Mouse (Mus musculus) megakaryocyte, adult 5-6 weeks (primary cell): ENCODE data around the gene Iqgap2. TPM values are rescaled to one million over a fixed set of nuclear protein-coding genes. Genes with fewer than 3 reads are reported as not detected.

Source experiments
- ATAC-seq: 2 replicates; pipeline ENCODE4 v1.8.0; 2016; ENCODE audit warnings: mild to moderate bottlenecking, inconsistent platforms; ENCODE audit not compliant: poor library complexity, severe bottlenecking
- total RNA-seq, 2 experiments: library from RNA; stranded (forward) in 1 of 2; stranded (reverse) in 1 of 2; fragments of 153-499, 151-499 nt in 1 of 2; fragments of 221-1000, 200-1000 nt in 1 of 2; gene quantifications; 2 replicates each; pipeline versions ENCODE4 v1.2.3 to v1.2.4; 2015 to 2017

Gene Iqgap2
- total RNA-seq, 2 experiments from 2014 or later: 143 to 223 TPM

DNA sequence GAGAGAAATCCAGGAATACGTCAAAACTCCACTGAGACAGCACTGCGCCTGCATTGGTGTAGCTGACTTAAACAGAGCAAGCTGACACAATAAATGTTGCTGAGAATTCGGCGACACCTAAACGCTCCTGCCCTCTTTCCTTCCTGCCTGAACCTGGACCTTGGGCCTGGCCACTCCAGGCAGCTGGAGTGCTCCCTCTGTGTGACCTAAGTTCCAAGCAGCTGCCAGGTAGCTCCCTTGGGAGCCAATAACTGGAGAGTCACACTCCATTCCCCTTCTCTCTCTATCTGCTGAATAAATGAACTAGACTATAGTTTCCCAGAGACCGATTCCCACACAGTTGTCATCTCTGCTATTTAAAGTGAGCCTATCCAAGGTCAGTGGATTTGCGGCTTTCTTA, 111.7 kb downstream of the Iqgap2 start:
- no peak for ATAC-seq

DNA sequence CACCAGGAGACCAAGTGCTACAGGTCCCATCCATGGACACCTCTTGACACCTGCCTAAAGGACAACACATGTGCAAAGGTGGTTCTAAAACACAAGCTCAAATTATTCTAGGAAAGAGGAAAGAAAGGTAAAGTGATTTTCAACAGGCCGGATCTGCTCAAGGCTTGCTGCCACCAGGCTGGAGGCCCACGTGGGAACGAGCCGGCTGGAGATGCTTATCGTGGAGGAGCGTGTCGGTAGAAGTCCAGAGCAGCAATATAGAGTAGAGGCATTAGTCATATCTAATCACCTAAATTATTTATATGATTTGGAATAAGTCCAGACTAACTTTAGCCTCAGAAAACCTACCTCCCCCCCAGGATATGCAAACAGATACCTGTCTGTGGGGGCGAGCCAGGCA, 112.5 kb downstream of the Iqgap2 start:
- no peak for ATAC-seq

DNA sequence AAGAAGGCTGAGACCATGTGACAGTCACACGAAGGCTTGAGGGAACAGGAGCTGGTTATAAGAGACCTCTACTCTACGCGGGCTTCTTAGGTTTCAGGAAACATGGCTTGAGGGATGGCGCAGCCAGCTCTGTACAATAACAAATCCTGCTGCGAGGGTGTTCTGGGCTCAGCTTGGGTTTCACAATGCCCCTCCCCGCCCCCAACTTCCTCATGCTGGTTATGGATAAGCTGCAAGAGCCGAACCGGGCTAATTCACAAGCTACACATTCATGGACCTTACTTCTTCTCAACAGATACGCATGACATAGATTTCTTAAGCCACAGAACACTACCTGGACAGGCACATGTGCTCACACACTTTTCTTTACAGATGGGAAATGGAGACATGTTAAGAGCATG, 113.0 kb downstream of the Iqgap2 start:
- ATAC-seq: peak; percentile 87

DNA sequence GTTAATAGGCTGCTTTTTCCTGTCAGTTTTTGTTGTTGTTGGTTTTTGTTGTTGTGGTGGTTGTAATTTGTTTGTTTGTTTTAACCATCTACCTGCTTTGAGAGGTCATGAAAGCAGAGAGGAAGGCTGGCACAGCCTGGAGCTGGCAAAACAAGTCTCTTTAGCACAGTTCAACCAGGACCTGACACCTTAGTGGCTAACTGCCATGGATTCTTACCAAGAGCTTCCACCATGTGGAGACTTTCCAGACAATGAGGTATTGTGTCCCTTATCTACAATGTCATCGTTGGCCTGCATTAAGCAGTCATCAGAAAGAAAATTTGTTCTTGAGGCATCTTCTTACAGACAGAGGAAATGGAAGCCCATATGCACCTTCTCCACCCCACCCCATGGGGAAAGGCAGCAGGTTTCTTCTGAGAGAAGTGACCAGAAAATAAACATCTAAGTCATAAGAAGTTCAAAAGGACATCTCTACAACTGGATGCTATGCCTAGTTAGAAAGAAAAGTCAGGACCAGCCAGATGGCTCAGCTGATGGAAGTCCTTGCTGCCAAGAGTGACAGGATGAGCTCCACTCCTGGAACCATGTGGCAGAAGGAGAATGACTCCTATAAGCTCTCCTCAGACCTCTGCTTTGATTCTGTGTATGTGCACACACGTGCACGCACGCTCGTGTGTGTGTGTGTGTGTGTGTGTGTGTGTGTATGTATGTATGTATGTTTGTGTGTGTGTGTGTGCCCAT, 113.9 kb downstream of the Iqgap2 start:
- ATAC-seq: no peak

DNA sequence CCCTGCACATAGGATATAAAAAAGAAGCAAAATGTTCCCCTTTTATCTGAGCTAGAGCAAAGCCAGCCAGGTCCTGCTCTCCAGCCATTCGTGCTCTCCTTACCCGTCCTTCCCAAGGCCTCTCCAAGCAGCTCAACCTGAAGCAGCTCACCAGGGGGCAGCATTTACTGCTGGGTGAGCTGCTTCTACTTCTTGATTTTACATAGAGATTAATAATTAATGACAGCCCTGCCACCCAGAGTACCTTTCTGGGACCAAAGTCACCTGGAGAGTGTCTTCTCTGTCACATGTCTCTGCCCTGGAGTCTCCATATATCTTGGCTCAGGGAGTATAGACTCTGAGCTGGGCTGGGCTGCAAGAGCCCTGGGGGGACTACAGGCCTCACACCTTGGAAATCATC, 114.5 kb downstream of the Iqgap2 start:
- ATAC-seq: peak; percentile 64

DNA sequence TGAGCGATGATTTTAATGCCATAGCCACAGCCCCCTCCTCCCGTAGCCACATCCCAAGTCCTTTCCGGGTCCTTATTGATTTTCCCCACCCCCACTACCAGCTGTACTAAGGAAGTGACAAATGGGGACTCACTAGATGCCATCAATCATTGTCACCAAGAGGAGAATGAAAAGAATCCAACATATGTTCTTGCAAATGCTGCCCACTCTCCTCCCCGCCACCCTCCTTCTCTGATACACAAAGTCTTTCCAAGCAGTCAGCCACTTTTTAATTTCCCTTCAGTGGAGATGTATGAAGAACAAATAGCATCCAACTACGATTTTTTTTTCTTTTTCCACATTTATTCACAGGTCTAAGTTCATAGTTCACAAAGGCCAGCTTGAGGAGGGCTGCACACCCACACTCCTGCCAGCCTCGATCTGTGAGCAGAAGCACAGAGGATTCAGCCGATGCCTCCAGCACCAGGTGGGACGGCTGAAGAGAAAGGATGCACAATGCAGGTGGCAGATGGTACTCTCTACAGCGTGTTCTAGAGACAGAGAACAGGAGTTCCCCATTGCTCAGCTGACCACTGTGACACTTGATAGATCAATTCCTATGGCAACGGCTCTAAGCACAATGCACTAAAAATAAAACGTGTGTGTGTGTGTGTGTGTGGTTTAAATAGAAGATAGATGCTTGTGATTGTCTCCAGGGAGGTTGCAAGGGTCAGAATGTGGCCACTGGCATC, 116.6 kb downstream of the Iqgap2 start:
- ATAC-seq: no peak

DNA sequence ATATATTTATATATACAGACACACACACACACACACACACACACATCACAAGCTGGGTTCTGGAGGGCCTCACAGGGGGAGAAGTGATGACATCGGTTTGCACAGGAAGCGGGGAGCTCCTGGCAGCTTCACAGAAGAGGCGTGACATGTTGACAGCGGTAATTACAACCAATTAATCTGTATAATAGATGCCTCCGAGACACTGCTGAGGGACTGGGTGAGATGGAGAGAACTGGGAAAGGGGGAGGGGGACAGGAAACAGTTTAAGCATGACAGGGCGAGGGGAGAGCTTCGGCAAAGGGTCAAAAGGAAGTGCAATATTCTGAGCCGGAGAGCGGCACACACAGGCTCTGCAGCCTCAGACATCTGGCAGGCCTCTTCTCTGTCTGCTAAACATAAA, 126.7 kb downstream of the Iqgap2 start:
- peak; percentile 89 for ATAC-seq

DNA sequence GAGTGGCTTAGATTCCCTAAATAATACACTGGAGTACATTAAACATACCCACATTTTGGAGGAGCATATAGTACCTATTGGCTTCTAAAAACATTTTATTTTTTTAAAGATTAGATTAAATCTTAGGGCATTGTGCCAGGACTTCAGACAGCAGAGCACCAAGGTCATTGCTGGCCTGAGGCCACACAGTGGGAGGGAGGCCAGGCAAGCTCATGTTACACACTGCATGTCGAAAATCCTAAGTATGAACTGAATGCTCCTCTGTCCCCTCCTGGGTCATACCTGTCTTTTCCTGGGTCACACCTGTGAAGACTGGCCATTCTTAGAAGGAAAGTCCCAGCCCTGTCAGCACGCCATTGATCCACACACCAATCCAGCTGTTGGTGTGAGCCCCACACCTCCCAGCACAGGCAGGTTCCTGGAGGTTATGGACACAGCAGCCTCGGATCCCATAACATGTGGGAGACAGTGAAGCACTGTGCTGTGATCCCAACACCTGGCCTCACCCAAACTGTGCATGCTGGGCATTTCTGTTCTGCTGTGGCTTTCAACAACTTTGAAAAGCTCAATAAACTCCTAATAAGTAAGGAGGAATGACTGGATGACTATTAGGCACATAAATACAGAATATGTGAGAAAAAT, 127.7 kb downstream of the Iqgap2 start:
- no peak for ATAC-seq

DNA sequence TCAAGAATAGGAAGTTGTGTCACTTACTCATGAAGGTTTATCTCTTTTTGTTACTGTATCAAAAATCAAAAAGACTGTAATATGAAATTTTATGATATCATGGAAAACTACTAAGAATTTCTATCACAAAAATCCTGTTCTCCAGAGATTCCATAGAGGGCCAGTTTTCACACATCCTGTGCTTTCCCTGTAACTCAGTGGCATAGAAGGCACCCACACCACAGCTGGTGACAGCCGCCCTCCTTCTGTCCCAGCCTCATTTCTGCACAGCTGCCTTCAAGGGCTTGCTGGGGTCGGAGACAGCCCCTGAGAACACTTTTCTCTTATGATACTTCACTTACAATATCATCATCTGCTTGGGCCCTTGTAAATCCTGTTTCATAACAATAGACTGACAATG, 131.9 kb downstream of the Iqgap2 start:
- no peak for ATAC-seq

DNA sequence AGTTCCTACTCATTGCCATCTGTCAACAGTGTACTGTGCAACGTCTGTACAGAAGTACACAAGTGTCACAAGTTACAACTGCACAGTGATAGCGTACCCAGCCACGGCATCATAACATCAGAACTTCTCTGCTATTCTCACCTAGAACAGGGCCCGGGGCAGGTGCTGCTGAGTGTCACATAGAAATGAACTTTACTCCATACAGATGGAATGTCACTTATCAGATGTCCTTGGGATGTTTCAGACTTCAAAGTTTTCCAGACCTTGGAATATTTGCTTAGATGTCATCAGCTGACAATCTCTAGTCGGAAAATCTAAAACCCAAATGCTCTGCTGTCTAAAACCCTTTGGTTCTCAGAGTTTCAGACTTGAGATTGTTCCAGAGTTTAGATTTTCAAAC, 137.4 kb downstream of the Iqgap2 start:
- no peak for ATAC-seq

DNA sequence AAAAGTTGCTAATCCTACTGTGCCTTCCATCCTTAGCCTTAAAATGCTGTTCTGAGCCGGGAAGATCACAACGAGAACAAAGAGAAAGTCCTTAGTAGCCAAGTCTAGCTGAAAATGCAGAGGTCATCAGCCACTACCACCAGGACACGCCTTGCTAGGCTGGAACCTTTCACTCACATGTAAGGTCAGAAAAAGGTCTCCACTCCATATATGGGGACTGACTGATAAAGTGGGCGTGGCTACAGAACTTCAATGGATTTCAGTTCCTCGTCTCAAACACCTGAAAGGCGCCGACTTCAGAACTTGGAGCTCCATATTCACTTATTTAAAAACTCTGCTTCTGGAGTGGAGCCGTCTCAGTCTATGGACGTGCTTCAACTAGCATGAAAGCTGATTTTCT, 139.3 kb downstream of the Iqgap2 start:
- no peak for ATAC-seq

DNA sequence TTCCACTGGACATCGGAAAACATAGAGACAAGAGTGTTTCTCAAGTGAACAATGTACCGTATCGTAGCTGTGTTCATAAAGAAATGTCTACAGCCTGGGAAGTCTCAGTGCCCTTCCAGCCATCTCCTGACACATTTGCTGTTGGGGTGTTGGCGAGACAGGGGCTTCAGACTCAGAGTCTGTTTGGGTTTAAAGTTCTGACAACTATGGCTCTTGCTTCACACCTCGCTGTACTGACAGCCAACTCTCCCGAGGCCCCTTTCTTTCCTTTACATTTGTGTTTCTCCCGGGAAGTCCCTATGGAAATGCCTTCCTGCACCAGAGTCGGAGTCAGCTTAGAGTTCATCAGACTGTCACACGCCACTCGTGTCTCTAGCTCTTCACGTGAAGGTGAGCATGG, 144.2 kb downstream of the Iqgap2 start:
- no peak for ATAC-seq

DNA sequence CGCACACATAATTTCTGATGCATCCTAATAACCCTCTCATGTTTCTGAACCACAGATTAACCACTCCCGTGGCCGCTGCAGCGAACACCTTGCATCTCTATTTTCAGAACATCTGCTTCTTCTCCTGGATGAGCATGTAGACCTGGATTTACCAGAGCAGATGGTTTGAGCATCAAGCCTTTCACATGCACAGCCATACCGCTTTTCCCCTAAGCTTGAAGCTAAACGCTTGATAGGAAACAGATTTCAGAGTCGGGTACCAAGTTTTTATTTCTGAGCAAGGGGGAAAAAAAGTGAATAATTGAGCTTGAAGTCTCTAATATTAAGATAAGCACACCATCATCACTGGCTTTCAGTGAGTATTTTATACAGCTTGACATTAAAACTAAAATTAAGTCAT, 144.6 kb downstream of the Iqgap2 start:
- no peak for ATAC-seq

DNA sequence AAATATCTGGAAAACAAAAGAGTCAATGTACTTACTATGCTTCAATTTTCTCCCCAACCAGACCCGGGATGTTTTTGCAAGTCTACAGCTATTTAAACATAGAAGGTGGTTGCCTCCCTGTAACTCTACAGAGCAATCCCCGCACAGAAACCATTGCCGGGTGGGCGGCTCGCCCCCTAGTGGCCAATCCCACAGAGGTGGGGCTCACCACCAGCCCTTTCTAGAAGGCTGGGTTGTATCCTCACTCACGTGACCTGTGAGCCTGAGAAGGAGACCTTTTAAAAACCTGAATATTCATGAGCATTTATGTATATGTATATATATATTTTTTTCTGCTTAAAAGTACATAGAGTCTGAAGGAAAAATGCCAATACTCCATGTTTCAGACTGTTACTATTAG, 145.2 kb downstream of the Iqgap2 start:
- peak; percentile 49; the same call in 1 of the 2 replicates for ATAC-seq

DNA sequence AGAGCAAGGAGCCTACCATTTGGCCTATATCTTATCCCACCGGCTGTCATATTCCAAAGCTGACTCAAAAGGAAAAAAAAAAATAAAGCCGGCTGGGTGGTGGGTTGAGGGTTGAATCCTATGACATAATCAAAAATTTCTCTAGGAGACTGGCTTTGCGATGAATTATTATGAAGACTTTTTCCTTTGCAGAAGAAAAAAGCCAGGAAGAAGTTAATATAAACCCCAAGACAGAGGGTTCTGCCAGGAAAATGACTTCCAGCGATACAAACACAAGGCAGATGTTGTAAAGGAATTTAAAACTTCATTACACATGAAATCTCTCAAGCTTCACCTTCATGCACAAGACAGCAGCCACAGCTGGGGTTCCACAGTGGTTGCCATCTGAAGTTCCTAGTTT, 146.3 kb downstream of the Iqgap2 start:
- ATAC-seq: no peak

DNA sequence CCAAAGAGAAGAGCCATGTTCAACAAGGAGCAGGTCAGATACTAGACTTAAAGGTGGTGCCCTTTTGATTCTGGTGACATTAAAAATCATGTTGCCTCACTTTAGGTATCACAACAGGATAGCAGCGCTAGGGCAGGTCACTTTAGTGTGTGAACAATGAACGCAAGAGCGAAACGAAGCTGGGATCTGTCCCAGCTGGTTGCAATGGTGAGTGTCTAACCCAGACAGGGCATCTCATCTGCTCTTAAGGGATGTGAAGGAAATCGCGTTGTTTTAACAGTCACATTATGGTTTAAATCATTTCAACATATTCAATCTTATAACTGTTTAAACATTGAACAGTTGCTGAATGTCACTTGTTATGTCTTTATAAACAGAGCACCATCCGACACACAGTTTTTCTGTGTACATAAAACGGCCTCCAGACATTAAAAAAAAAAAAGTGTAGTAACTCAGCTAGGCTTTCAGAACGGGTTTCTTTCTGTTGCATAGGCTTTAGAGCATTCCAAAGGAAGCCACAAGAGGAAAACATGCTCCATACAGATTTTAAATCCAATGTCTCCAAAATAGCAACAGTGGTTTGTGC, 148.7 kb downstream of the Iqgap2 start:
- ATAC-seq: no peak

DNA sequence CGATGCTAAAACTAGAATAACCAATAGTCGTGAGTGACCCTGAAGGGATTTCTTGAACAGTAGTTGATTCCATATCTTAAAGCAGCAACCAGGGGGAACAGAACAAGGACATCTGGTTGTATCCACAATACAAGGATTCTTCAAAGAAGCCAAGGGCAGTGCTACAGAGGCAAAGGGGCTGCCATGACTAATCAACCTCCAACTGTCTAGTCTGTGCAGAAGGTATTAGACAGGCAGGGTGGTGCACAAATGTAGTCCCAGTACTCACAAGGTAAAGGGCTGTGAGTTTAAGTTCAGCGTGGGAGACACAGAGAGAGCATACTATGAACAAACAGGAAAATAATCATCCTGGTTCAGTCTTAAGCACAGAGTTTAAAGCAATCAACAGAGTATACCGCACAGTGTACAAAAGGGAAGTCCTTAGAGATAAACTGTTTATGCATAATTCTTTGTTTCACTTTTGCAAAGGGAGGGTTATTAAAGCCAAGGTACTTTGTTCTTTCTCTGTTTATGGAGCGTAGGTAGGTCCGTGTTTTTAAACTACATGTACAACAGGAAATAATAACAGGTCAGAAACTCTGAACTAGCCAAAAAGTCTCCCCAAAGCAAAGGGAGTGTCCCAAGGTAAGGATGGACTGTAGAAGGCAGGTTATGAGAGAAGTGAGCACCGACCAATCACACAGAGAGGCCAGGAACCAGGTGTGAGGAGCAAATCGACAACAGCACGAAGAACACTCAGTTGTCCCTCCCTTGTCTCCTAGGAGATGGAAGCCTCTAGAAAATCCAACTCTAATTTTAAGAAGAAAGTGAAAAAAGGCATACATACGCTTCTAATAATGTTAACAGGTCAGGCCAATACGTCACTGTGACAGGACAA, 149.7 kb downstream of the Iqgap2 start:
- peak; percentile 47 for ATAC-seq

DNA sequence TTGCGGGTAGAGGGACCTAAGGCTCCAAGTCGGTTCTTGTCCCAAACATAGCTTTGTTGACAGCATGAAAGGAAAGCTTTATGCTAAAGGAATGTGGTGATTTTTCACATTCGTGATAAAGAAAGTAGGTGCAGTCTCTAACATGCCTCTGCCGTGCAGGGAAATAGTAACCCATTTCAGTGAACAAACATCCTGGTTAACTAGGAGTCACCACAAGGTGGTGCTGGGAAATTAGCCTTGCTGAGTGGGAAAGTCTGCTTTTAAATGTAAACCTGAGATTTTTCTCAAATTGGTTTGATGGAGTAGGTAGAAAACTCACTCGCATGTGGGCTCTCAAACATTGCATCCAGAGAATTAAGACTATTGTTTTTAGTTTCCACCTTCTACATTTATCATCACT, 152.1 kb downstream of the Iqgap2 start:
- ATAC-seq: no peak

DNA sequence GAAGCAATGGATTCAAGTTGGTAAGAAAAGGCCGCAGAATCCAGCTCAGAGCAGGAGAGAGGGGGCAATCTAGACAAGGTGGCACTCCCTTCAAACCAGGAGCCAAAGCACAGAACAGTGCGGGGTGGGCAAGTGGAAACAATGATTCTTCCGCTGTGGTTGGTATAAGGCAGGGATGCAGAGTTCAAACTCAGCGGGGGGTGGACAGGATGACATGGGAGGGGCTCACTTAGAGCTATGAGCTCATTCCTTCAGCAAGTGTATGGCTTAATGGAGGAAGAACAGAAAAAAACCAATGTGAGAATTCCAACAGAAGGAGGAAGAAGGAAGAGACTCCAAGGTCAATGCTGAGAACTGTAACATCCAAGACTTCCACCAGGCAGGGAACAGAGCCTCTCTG, 161.2 kb downstream of the Iqgap2 start:
- no peak for ATAC-seq

DNA sequence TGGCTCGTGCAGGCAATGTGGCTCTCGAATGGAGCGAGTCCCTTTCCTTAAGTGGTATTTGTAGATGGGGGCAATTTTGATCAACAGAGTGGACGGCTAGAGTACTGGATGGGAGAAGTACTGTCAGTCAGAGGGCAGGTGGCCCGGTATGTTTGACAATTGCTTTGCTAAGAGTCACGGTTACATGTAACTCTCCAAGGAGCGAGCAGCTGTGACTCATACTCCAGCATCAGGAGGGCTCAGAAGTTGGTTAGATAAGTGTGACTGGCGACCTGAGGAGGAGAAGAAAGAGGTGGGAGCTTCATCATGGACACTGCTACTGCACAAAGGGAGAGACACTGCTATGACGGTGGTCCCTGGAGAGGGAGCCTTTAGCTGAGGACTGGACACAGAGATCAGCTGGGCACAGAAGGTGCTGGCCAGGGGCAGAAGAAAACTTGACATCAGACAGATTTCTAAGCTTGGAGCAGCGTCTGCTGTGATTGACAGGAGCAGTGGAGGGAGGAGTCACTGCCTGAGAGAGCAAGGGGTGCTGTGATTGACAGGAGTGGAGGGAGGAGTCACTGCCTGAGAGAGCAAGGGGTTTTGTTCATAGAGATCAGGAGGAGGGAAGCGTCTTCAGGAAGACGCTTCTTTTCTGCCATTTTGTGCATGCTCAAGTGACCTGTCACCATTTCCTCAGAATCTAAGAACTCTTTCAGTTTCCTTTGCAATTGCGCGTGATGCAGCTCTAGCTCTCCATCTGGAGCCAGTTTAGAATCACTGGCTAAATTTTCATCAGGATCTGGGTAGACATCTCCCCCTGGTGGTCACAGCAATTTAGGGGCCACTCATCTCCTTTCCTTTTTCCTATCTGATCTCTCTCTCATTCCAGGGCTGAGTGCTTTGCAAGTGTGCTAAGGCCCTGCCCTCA, 172.1 kb downstream of the Iqgap2 start:
- peak; percentile 81 for ATAC-seq
